Mouse (Mus musculus) telencephalon, adult 2 months (tissue): ENCODE measurements at regions not wholly inside any gene's neighbourhood (a gene's known extent, or its start where the extent isn't known, plus 50 kb on each side); places are given as distances from the start of the nearest gene placed in this dataset.

Experiments
- DNase-seq: peaks from one replicate; pipeline ENCODE4 v3.0.0-alpha.2; 2011; ENCODE audit warnings: low read depth, low spot score

GRCm38 (mm10) chr8:59499618-59500017 lies 587.2 kb upstream of the Galntl6 start:
- peak; percentile 40 for DNase-seq

DNA sequence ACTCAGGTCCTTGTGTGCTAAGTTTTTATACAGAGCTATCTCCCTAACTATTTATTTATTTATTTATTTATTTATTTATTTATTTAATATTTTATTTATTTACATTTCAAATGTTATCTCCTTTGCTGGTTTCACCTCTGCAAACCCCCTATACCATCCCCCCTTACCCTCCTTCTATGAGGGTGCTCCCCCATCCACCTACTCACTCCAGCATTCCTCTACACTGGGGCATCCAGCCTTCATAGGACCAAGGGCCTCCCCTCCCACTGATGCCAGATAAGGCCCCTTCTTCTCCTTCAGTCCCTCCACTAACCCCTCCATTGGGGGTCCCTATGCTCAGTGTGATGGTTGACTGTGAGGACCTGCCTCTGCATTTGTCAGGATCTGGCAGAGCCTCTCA lies 579.0 kb upstream of the Galntl6 start:
- no peak for DNase-seq

- DNase-seq: no peak
Observed at GRCm38 (mm10) chr8:59478257-59478656, 565.8 kb upstream of the Galntl6 start.

GRCm38 (mm10) chr8:59474195-59474594 lies 561.8 kb upstream of the Galntl6 start:
- DNase-seq: peak; percentile 27

DNA sequence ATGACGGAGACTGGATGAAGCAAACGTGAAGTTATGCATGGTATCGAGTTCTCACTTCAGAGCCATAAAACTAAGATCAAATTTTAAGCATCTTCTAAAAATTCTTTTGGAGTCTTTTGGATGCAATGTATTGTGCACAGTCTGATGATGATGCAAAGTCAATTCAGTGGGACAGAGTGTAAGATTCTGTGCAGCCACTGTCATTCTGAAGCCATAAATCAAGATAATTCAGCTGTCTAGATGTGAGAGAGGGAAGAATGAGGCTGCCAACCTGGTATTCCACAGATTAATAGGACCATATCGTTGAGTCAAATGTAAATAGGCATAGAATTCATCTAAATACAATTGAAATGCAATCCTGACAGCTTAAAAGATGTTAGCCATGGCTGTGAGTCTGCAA lies 536.2 kb upstream of the Galntl6 start:
- no peak for DNase-seq

GRCm38 (mm10) chr8:59403659-59404058 lies 491.2 kb upstream of the Galntl6 start:
- DNase-seq: no peak

DNA sequence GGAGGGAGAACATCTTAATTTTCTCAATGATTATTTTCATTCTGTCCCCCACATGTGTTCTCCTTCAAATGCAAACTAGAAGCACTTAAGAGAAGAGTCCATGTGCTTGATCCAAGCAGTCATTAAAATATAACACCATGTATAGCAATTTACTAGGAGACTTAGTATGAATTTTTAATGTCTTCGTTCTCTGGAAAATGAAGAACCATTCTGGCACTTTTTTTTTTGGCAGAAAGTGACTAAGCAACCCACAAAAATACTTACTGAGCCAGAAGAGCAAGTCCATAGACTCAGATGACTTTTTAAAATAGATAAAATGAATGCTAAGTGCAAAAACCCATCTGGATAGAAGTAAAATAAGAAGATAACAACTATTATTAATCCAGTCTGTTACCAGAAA lies 477.3 kb upstream of the Galntl6 start:
- DNase-seq: peak; percentile 48

DNA sequence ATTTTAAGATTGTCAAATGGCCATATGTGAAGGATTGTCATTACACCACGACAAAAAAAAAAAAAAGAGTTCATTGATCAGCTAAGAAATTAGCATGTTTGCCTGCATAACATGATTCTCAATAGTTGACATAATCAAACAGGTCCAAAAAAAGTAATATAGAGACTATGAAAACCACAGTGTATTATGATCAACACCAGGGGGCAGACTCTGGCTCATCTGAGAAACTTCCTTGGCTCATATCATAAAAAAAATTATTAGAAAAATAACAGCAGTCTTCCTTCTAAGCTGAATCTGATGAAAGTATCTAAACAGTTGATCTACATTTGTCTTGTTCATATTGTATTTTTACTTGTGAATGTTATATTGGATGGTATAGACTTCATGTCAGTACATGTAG lies 472.3 kb upstream of the Galntl6 start:
- DNase-seq: no peak

GRCm38 (mm10) chr8:59352983-59353382 lies 440.5 kb upstream of the Galntl6 start:
- DNase-seq: peak; percentile 35

GRCm38 (mm10) chr8:59334990-59335389 lies 422.6 kb upstream of the Galntl6 start:
- DNase-seq: no peak
